Mouse (Mus musculus) Patski (cell line): ENCODE data around the gene Anks6. TPM values are rescaled to one million over a fixed set of nuclear protein-coding genes. Genes with fewer than 3 reads are reported as not detected.

Experiments used
- ATAC-seq: fragments of 100-300 bp; one replicate; pipeline ENCODE4 v1.8.0; 2021
- CTCF ChIA-PET: fragments of 350-600 bp; sonication (Branson Sonifier 250); formaldehyde crosslinking; loops from one replicate; lab custom pipeline; 2022; ENCODE audit warnings: inconsistent platforms; lab: Charles Lee
- POLR2A ChIA-PET: fragments of 350-600 bp; sonication (Branson Sonifier 250); formaldehyde crosslinking; loops from one replicate; lab custom pipeline; 2022; ENCODE audit warnings: antibody characterized with exemption, inconsistent platforms; lab: Charles Lee
- DNase-seq: peaks from one replicate; pipeline ENCODE4 v3.0.0-alpha.2; 2011; ENCODE audit warnings: low read depth, low spot score
- H3K27me3 ChIP-seq: fragments of 371-371 bp; one replicate; pipeline ENCODE4 v1.5.1; 2021
- CTCF ChIP-seq: fragments of 100-300 bp; IDR thresholded peaks from one replicate; pipeline ENCODE4 v1.5.1; 2021
- in situ Hi-C: fragments of 300-500 bp; cut with MboI; formaldehyde crosslinking; loops from 3 replicates; pipeline ENCODE4 v1.11.1; 2018; ENCODE audit warnings: low pct_unique_long_range_greater_than_20kb, mixed read lengths
- polyA plus RNA-seq: library from polyadenylated mRNA; unstranded; gene quantifications from one replicate; pipeline ENCODE4 v1.2.3, GENCODE M21; 2021

The Anks6 gene
- polyA plus RNA-seq, 1 experiment from 2014 or later, result 9.4 TPM

GRCm38 (mm10) chr4:47046974-47047373 lies 10.3 kb downstream of the Anks6 start:
- ChIA-PET POLR2A (no interaction called here), CTCF (interaction anchor here (5.7 kb wide), 1 partner anchor 10 kb away, joined by 46 read pairs; no protein-coding TSS in a partner anchor)
- no peak for TF ChIP-seq CTCF
- ATAC-seq (no peak), DNase-seq (no peak)
- no peaks in the 10 kb centered on the region for H3K27me3 ChIP-seq
- in situ Hi-C loops, result no loop called here

DNA sequence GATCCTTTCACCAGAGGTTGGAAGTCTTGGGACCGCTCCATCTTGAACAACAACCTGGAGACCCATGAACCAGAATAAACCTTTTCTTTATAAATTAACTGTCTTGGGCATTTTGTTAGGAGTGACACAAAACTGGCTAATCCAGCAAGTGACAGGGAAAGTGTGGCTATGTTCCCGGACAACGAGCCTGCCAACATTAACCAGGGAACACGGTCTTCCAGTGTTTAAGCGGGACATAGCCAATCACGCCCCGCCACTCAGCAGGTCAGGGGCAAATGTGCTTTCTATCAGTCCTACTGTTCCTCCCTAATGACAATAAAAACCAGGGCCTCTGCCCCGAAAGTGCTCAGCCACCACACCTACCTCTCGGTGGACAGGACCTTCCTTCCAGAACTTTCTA lies 13.4 kb downstream of the Anks6 start:
- no peaks in the 10 kb centered on the region for H3K27me3 ChIP-seq
- ChIA-PET POLR2A (no interaction called here), CTCF (no interaction called here)
- no peak for ATAC-seq
- in situ Hi-C loops, result no loop called here
- no peak for DNase-seq
- TF ChIP-seq CTCF, result no peak

- in situ Hi-C loops, result loop anchor here (5.0 kb wide), 1 partner anchor 357 kb away; no protein-coding TSS in a partner anchor
- ChIA-PET POLR2A (no interaction called here), CTCF (interaction anchor here (4.1 kb wide), 1 partner anchor 11 kb away, joined by 17 read pairs; no protein-coding TSS in a partner anchor)
- TF ChIP-seq CTCF, result no peak
- H3K27me3 ChIP-seq, result no peaks in the 10 kb centered on the region
- DNase-seq, result no peak
- ATAC-seq, result no peak
These were observed 17.6 kb downstream of the Anks6 start for GRCm38 (mm10) chr4:47039586-47039985.

GRCm38 (mm10) chr4:47037321-47037657 lies 19.9 kb downstream of the Anks6 start:
- in situ Hi-C loops, result loop anchor here (5.0 kb wide), 1 partner anchor 355 kb away; no protein-coding TSS in a partner anchor
- ATAC-seq, result peak; percentile 79

GRCm38 (mm10) chr4:47036486-47037320 lies 20.5 kb downstream of the Anks6 start:
- POLR2A ChIA-PET, result no interaction called here
- in situ Hi-C loops, result loop anchor here (5.0 kb wide), 1 partner anchor 354 kb away; no protein-coding TSS in a partner anchor
- peak; percentile 80 for ATAC-seq

More at GRCm38 (mm10) chr4:47037321-47037657, 19.9 kb downstream of the Anks6 start:
- DNase-seq, result no peak
- POLR2A ChIA-PET, result no interaction called here
- no peak for TF ChIP-seq CTCF
- H3K27me3 ChIP-seq, result no peaks in the 10 kb centered on the region
- CTCF ChIA-PET, result interaction anchor here (0.8 to 2.8 kb wide), 13 partner anchors 9 to 532 kb away, joined by 3 to 46 read pairs (median 5); no protein-coding TSS in a partner anchor

DNA sequence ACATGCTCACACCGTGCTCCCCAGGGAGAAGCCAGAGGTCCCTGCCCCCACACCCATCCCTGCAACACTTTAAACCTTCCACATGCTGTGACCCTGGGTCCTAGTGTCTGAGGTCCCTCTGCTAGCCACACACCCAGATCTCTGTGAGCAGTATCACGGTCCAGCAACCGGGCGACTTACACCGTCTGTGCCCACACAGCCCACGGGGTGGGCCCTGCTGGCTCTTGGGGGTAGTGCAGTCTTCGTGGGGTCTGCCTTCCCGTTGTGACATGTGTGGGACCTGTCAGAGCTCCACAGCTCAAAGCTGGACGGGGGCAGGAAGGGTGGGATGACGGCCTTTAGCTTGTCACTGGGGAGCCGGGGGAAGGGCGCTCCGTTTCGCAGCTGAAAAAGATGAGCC lies 21.7 kb downstream of the Anks6 start:
- POLR2A ChIA-PET, result no interaction called here
- DNase-seq (no peak), ATAC-seq (no peak)
- in situ Hi-C loops, result loop anchor here (5.0 kb wide), 1 partner anchor 353 kb away; no protein-coding TSS in a partner anchor
- TF ChIP-seq CTCF, result no peak
- no peaks in the 10 kb centered on the region for H3K27me3 ChIP-seq
- CTCF ChIA-PET, result interaction anchor here (1.0 to 2.8 kb wide), 4 partner anchors 14 to 424 kb away, joined by 3 to 46 read pairs (median 6); partner anchors contain the start of gene Anks6

More at GRCm38 (mm10) chr4:47036486-47037320, 20.5 kb downstream of the Anks6 start:
- H3K27me3 ChIP-seq, result no peaks in the 10 kb centered on the region
- no peak for TF ChIP-seq CTCF
- no peak for DNase-seq
- CTCF ChIA-PET, result interaction anchor here (0.8 to 2.8 kb wide), 16 partner anchors 8 to 531 kb away, joined by 3 to 46 read pairs (median 4); partner anchors contain the start of gene Anks6

GRCm38 (mm10) chr4:47032171-47032570 lies 25.1 kb downstream of the Anks6 start:
- CTCF ChIA-PET, result interaction anchor here (2.1 kb wide), 1 partner anchor 11 kb away, joined by 8 read pairs; no protein-coding TSS in a partner anchor
- POLR2A ChIA-PET, result no interaction called here
- in situ Hi-C loops, result no loop called here
- ATAC-seq (no peak), DNase-seq (no peak)
- TF ChIP-seq CTCF, result no peak
- H3K27me3 ChIP-seq, result no peaks in the 10 kb centered on the region

DNA sequence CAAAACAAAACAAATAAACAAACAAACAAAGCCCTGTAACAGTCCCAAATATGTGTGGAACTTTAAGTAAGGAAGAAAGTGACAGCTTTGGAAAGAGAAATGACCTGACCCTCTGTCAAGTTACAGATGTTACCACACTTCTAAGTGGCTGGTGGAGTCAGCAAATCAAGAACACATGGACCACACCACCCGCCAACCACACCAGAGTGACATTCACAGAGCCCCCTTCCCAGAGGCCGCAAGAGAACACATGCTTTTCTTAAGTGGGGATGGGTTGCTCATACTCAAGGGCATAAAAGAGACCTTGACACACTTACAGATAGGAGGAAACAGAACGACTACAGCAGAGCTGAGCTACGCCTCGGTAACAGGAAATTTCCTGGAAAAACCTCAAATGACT lies 28.4 kb downstream of the Anks6 start:
- POLR2A ChIA-PET, result no interaction called here
- no peaks in the 10 kb centered on the region for H3K27me3 ChIP-seq
- DNase-seq (no peak), ATAC-seq (no peak)
- no peak for TF ChIP-seq CTCF
- in situ Hi-C loops, result no loop called here
- CTCF ChIA-PET, result interaction anchor here (1.7 to 1.8 kb wide), 2 partner anchors 8 kb away, joined by 5 to 7 read pairs; no protein-coding TSS in a partner anchor

GRCm38 (mm10) chr4:47023949-47024348 lies 33.3 kb downstream of the Anks6 start:
- ATAC-seq (no peak), DNase-seq (no peak)
- ChIA-PET POLR2A (no interaction called here), CTCF (interaction anchor here (2.7 kb wide), 1 partner anchor 13 kb away, joined by 7 read pairs; no protein-coding TSS in a partner anchor)
- TF ChIP-seq CTCF, result no peak
- in situ Hi-C loops, result no loop called here
- H3K27me3 ChIP-seq, result no peaks in the 10 kb centered on the region

DNA sequence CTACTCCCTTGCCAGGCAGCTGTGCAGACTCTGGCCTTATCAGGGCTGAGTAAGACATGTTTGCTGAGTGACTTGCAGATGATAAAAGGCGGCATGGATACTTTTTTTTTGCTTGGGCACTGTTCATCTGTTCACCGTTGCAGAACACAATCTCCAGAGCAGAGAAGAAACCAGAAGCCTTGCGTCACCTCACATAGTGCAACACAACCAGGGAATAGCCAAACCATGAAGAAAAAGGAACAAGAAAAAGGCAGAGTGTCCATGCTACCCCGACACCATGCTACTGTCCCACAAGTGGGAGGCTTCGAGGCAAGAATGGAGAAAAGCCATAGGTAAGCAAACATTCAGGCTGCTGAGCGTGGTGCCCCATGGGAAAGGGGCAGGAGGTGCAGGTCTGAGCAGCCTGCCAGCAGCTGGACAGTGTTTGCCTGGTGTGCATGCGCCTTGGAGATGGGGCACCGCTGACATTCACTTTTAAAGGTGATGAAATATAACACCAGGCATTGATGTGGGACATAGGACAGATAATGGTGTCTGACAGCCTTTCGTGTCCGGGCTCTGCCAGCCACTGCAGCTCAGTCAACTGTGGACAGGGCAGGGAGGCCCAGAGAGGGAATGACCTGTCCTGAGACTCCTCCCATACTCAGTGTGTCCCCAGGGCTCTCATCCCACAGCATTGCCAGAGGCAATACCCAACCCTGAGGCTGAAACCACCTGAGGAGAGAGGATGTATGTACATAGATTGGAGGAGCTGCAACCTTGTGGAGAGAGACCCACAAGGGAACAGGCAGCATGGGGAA lies 34.2 kb downstream of the Anks6 start:
- in situ Hi-C loops, result no loop called here
- H3K27me3 ChIP-seq, result no peaks in the 10 kb centered on the region
- CTCF ChIA-PET, result no interaction called here
- DNase-seq (no peak), ATAC-seq (no peak)
- POLR2A ChIA-PET, result no interaction called here
- TF ChIP-seq CTCF, result no peak
